Mouse (Mus musculus): ENCODE measurements around the gene Gm9767. TPM values are rescaled to one million over a fixed set of nuclear protein-coding genes. Genes with fewer than 3 reads are reported as not detected.

The Gm9767 gene
- polyA plus RNA-seq (2016; fragmentation: Nextera tagmentation; extraction: Ambion mirVana): 0.41 TPM in 1 of 2 replicates, not detected in the other

DNA sequence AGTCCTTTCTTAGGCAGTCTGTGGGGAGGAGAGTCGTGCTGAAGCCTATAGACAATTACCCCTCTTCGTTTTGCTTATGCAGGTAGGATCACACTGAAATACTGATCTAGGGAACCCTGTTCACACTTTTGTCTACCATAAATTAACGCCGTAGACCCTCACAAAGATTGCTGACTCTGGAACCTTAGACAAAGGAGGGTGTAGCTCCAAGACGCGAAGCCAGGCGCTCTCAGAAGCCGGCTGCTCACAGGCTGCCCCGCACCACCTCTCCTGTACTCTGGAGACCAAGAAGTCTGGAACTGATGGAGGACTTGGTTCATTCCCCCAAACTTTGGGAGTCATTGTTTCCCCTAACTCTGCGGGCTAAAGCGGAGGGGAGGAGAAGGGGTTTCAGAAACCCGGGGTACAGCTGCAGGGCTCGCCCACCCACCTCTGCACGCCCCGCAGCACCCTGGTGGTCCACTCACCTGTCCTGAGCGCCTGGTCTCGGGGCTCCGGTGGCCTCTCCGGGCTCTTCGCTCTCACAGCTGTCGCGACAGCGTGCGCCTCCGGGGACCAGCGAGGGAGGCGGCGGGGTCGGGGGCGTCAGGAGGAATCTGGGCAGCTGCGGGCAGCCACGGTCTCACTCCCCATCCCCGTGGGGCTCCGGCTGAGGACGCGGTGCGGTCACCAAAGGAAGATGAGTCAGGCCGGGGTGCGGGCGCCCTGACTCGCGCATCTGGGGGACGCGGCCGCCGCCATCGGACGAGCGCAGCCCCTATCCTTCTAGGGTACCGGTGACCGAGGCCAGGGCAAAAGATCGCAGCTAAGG is at the start of gene Gm9767:
TSS of gene Gm9767 (plus strand) at position 585 of the 811 bp plus-strand sequence.
- 1% methylated on average over 52 of the region's 52 CpGs for WGBS
- peak within 1 kb of the TSS; percentile 86 for H3K27ac ChIP-seq
- no peaks in the 10 kb centered on the region for H3K36me3 ChIP-seq
- H3K9me3 ChIP-seq: no peaks in the 10 kb centered on the region
- peaks cover 11% of the 10 kb centered on the region for H3K4me1 ChIP-seq (replicated peaks)
- peak; percentile 40 for DNase-seq (ENCODE audit: low spot score)
- H3K27me3 ChIP-seq (ENCODE audit: insufficient read depth, poor library complexity, severe bottlenecking): peaks cover 25% of the 10 kb centered on the region
- H3K4me3 ChIP-seq: peak within 1 kb of the TSS; percentile 75

DNA sequence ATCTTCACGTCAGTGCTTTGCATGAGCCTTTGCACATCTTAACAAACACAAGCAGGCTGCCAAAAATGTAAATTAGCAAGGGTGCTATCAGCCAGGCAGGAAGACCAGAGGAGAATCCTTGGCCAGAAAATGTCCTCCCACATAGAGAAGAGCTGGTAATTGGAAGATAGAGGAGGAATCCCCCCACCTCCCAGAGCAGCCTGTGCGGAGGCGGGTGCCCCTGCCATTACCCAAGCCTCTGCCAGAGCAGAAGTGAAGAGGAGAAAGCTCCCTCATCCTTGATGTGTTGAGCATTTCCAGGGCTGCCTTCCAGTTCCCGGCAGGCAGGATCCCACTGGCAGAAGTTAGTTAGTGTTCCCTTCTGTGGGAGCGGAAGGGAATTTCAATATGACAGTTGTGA is 43.1 kb upstream of the Gm9767 start:
- Histone ChIP-seq H3K9me3 (no peaks in the 10 kb centered on the region), H3K27ac (no peak overlapping the region), H3K4me1 (replicated peaks) (no peaks in the 10 kb centered on the region), H3K27me3 (ENCODE audit: insufficient read depth, poor library complexity, severe bottlenecking) (no peaks in the 10 kb centered on the region), H3K36me3 (no peaks in the 10 kb centered on the region), H3K4me3 (no peak overlapping the region)
- no peak for DNase-seq (ENCODE audit: low spot score)
- 77% methylated on average over 5 of the region's 5 CpGs for WGBS

DNA sequence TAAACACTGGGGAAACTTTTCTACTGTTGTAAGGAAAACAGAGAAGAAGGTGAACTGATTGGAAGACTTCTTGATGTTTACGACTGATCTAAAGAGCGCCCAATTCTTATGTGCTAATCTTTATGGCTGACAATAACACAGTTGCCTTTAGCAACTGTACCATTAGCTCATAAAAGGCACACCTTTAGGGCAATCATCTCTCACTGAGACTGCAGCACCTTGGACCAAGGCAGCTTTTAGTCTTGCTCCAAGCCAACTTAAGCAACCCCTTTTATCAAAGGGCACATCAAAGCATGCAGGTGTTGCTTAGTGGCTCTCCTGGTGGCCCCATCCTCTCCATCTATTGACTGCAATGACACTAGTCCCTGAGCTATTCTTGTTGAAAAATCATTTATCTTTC is 26.9 kb upstream of the Gm9767 start:
- no peak for DNase-seq (ENCODE audit: low spot score)
- Histone ChIP-seq H3K4me1 (replicated peaks) (no peaks in the 10 kb centered on the region), H3K9me3 (no peaks in the 10 kb centered on the region), H3K27ac (no peak overlapping the region), H3K36me3 (no peaks in the 10 kb centered on the region), H3K27me3 (ENCODE audit: insufficient read depth, poor library complexity, severe bottlenecking) (no peaks in the 10 kb centered on the region), H3K4me3 (no peak overlapping the region)
- WGBS: 92% methylated on average over 2 of the region's 2 CpGs

DNA sequence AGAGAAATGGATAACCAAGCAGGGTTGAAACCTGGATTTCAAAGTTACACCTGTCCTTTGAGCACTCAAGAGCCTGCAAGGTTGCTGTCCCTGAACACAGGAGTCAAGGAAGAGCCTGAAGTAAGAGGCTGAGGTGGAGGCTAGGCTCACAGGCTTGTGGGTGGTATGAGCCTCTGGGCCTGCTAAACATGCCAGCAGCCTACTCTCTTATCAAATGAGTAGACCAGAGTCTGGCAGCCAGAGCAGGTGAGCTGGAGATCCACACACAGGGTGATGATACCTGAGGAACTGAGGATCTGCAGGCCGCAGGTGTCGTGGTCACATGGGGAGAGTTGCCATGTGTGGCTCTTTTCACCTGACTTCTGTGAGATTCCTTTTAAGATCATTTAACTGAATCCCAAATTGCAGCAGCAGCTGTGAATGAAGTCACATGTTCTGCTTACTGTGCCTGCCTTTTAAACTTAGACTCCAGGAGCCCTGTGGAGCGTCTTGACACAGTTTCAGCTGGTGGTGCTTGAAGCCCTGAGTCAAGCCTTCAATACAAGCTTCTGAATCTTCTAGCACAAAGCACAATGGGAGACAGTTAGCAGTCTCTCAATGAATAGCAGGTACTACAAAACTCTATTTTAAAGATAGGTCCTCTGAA is 18.3 kb upstream of the Gm9767 start:
- no peak for DNase-seq (ENCODE audit: low spot score)
- WGBS: 92% methylated on average over 3 of the region's 3 CpGs

DNA sequence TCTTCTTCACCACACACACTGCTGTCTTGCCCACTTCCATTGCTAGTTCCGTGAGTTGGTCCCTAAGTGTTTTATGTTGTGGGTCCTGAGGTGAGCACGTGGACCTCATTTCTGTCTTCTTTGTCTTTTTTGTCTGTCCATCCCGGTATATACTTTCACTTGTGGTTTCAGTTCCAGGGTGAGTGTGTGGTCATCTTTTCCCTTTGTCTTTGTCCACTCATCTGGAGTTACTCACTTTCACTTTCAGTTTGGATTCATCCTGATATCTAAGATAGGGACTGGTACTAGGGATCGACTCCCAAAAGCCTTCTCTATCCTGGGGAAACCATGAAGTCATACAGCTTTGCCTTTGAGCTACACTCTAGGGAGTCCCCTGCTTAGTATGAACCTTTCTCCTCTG is 15.0 kb upstream of the Gm9767 start:
- no peak for DNase-seq (ENCODE audit: low spot score)
- Histone ChIP-seq H3K27ac (no peak overlapping the region), H3K9me3 (no peaks in the 10 kb centered on the region), H3K36me3 (0 out of 2 replicates have a peak, but pooled peaks cover 2% of the 10 kb centered on the region), H3K27me3 (ENCODE audit: insufficient read depth, poor library complexity, severe bottlenecking) (no peaks in the 10 kb centered on the region), H3K4me3 (no peak overlapping the region), H3K4me1 (replicated peaks) (no peaks in the 10 kb centered on the region)
- 92% methylated on average over 4 of the region's 4 CpGs for WGBS

More for the DNA sequence above, 18.3 kb upstream of the Gm9767 start:
- Histone ChIP-seq H3K36me3 (no peaks in the 10 kb centered on the region), H3K4me1 (replicated peaks) (no peaks in the 10 kb centered on the region), H3K4me3 (no peak overlapping the region), H3K27ac (no peak overlapping the region), H3K9me3 (no peaks in the 10 kb centered on the region), H3K27me3 (ENCODE audit: insufficient read depth, poor library complexity, severe bottlenecking) (no peaks in the 10 kb centered on the region)

DNA sequence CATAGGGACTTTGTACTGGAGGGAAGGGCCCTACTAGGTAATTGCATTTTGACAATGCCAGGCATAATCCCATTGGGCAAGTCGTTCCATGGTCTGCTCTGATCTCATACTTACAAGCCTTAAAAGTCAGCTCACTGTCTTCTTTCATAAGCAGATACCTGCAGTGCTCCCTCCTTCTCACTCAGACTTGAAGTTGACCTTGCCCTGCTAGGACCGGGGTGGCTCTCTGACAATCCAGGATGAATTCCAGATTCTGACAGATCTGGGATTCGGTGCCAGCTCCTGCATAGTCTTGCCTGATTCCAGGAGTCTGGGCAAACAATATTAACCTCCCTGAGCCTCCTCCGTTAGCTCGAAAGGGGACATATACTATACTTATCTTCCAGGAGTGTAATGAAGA is 6.1 kb upstream of the Gm9767 start:
- H3K36me3 ChIP-seq: 0 out of 2 replicates have a peak, but pooled peaks cover 6% of the 10 kb centered on the region
- no peaks in the 10 kb centered on the region for H3K4me1 ChIP-seq (replicated peaks)
- DNase-seq (ENCODE audit: low spot score): no peak
- peaks cover 13% of the 10 kb centered on the region for H3K27me3 ChIP-seq (ENCODE audit: insufficient read depth, poor library complexity, severe bottlenecking)
- H3K27ac ChIP-seq: no peak overlapping the region
- H3K9me3 ChIP-seq: no peaks in the 10 kb centered on the region
- H3K4me3 ChIP-seq: no peak overlapping the region
- WGBS: 87% methylated on average over 5 of the region's 5 CpGs

DNA sequence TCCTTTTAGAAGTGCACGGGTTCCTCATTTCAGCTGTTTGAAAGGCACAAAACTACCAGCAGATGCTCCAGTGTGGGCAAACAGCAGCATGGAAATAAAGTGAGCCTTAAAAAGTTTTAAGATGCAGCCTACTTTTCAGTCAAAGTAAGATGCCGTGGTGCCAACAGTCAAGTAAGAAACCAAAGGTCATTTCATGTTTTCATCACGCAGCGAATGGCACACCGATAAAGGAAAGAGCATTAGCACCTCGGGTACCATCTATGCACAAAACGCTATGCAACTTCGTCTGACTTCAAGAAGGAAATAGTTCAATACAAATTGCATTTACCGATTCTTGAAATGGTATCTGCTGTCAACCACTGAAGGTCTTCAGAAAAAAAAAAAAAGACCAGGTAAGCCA is 1.1 kb upstream of the Gm9767 start:
- no peak overlapping the region for H3K27ac ChIP-seq
- WGBS: 90% methylated on average over 9 of the region's 9 CpGs
- H3K4me3 ChIP-seq: no peak overlapping the region
- no peaks in the 10 kb centered on the region for H3K9me3 ChIP-seq
- H3K36me3 ChIP-seq: no peaks in the 10 kb centered on the region
- H3K4me1 ChIP-seq (replicated peaks): peaks cover 11% of the 10 kb centered on the region
- H3K27me3 ChIP-seq (ENCODE audit: insufficient read depth, poor library complexity, severe bottlenecking): peaks cover 25% of the 10 kb centered on the region
- DNase-seq (ENCODE audit: low spot score): no peak

DNA sequence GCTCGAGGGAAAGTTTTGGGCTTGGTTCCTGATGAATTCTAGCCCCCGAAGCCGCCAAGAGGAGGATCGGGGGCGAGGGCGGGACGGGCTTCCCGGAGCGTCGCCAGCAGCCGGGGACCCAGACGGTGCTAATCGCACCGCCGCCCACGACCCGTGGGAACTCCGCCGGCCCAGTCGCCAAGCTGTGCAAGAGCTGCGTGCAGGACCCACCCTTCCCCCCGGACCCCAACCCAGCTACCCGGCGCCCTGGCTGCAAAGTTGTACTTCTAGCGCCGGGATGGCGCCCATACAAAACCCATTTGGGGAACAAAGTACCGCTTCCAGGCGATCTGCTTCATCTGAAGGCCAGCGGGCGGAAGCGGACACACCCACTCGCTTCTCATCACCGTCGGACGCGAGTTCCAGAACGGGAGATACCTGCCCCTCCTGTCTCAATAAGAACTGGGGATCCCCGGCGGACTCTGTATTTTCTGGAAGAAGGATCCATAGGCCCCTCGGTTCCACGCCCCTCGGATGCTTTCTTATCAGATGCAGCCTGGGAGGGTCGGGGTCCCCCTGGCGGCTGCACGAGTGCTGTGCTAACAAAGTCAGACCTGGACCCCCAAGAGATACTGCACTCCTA is 577 bp downstream of the Gm9767 start, which contains the start of gene Tmem200a:
TSS of gene Tmem200a (minus strand) at position 532 of the 622 bp plus-strand sequence.
- peak; percentile 82 for DNase-seq (ENCODE audit: low spot score)
- under 1% methylated on average over 46 of the region's 46 CpGs for WGBS
- peaks cover 25% of the 10 kb centered on the region for H3K27me3 ChIP-seq (ENCODE audit: insufficient read depth, poor library complexity, severe bottlenecking)
- H3K9me3 ChIP-seq: no peaks in the 10 kb centered on the region
- no peaks in the 10 kb centered on the region for H3K36me3 ChIP-seq
- H3K27ac ChIP-seq: peak within 1 kb of the TSS; percentile 86
- peaks cover 11% of the 10 kb centered on the region for H3K4me1 ChIP-seq (replicated peaks)
- peak within 1 kb of the TSS; percentile 75 for H3K4me3 ChIP-seq

DNA sequence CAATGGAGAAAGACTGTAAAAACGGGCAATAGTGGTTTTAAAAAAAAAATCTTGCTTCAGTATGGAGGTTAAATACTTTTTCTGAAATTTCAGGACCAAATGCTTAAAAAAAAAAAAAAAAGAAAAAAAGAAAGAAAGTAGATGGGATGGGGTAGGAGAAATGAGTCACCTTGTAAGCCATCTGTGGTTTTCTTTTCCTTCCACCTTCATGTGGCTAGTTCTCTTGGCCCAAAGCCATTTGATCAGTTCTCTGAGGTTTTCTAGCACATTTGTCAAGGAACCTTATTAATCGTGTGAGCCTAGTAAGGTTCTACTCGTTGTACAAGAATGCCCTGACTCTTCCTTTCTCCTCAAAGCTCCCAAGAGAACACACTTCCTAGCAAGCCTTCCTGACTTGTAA is 1.6 kb downstream of the Gm9767 start:
- H3K27me3 ChIP-seq (ENCODE audit: insufficient read depth, poor library complexity, severe bottlenecking): peaks cover 25% of the 10 kb centered on the region
- no peaks in the 10 kb centered on the region for H3K9me3 ChIP-seq
- WGBS: 79% methylated on average over 3 of the region's 3 CpGs
- DNase-seq (ENCODE audit: low spot score): no peak
- H3K4me3 ChIP-seq: no peak overlapping the region
- no peaks in the 10 kb centered on the region for H3K36me3 ChIP-seq
- peaks cover 11% of the 10 kb centered on the region for H3K4me1 ChIP-seq (replicated peaks)
- no peak overlapping the region for H3K27ac ChIP-seq

DNA sequence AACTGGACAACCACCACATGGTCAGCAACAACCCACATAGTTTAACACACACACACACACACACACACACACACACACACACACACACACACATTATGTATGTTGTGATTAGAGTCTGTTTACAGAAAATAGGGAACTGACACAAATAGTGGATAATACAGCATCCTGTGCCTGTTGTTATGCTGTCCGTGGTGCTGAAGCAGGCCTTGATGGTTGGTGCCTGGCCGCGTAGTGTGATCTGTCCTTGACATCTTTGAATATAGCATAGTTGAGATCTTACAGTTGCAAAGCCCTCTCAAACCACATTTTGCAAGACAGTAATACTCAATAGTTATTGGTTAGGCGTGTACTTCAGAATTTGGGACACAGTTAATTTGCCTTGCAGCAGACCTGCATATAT is 4.0 kb downstream of the Gm9767 start:
- H3K36me3 ChIP-seq: no peaks in the 10 kb centered on the region
- H3K9me3 ChIP-seq: no peaks in the 10 kb centered on the region
- peak; percentile 19 for DNase-seq (ENCODE audit: low spot score)
- no peak overlapping the region for H3K27ac ChIP-seq
- no peak overlapping the region for H3K4me3 ChIP-seq
- H3K27me3 ChIP-seq (ENCODE audit: insufficient read depth, poor library complexity, severe bottlenecking): peaks cover 12% of the 10 kb centered on the region
- 62% methylated on average over 4 of the region's 4 CpGs for WGBS
- peaks cover 11% of the 10 kb centered on the region for H3K4me1 ChIP-seq (replicated peaks)

DNA sequence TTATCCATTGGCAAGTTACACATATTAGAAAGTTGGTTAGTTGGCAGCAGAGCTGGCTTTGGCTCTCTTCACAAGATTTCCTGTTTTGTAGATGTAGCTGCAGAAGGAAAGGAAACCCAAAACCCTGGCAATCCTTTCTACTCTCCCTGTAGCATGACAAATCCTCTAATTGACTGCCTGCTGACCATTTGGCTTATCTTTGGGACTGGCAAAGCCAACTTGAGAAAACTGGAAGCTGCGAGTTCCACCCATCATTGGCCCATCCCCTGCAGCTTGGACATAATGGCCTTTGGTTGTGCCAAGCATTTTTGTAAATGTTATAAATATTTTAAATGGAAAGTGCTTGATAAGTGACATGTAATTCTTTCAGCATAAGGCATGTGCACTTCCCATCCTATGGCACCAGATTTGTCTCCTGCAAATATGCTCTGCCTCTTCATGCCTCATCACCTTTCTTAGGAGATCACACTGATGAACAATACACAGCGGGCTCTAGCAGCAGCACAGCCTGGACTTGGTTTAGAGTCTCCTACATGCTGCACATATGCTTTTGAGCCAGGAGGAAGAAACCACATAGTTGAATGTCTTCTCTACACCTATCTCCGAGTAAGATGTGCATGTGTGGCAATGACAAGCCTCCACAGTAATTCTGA is 25.4 kb downstream of the Gm9767 start:
- no peaks in the 10 kb centered on the region for H3K27me3 ChIP-seq (ENCODE audit: insufficient read depth, poor library complexity, severe bottlenecking)
- no peak overlapping the region for H3K27ac ChIP-seq
- WGBS: 81% methylated on average over 3 of the region's 3 CpGs

DNA sequence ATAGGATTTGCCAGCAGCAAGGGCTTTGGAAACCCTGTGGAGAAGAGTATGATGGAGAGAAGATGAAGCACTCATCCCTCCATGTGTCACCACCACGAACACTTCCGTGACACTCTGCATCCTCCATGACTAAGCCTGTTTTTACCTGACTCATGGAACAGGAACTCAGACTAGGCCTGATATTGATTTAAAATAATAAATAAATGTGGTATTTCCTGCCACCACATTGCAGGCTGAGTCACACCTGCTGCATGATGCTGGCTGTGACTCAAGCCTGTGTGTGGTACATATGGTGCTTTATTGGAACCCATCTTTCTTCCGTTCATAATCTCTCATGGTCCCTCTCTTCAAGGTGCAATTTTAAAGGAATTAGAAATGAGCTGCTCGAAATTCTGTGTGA is 36.4 kb downstream of the Gm9767 start:
- no peak overlapping the region for H3K4me3 ChIP-seq
- H3K27ac ChIP-seq: no peak overlapping the region
- no peaks in the 10 kb centered on the region for H3K9me3 ChIP-seq
- no peaks in the 10 kb centered on the region for H3K27me3 ChIP-seq (ENCODE audit: insufficient read depth, poor library complexity, severe bottlenecking)
- H3K36me3 ChIP-seq: no peaks in the 10 kb centered on the region
- no peaks in the 10 kb centered on the region for H3K4me1 ChIP-seq (replicated peaks)
- no peak for DNase-seq (ENCODE audit: low spot score)
- WGBS: 86% methylated on average over 4 of the region's 4 CpGs

More for the DNA sequence above, 25.4 kb downstream of the Gm9767 start:
- DNase-seq (ENCODE audit: low spot score): no peak
- H3K9me3 ChIP-seq: no peaks in the 10 kb centered on the region
- no peaks in the 10 kb centered on the region for H3K4me1 ChIP-seq (replicated peaks)
- no peaks in the 10 kb centered on the region for H3K36me3 ChIP-seq
- H3K4me3 ChIP-seq: no peak overlapping the region
